Mouse (Mus musculus): ENCODE measurements around the gene Eef1akmt4.

DNA sequence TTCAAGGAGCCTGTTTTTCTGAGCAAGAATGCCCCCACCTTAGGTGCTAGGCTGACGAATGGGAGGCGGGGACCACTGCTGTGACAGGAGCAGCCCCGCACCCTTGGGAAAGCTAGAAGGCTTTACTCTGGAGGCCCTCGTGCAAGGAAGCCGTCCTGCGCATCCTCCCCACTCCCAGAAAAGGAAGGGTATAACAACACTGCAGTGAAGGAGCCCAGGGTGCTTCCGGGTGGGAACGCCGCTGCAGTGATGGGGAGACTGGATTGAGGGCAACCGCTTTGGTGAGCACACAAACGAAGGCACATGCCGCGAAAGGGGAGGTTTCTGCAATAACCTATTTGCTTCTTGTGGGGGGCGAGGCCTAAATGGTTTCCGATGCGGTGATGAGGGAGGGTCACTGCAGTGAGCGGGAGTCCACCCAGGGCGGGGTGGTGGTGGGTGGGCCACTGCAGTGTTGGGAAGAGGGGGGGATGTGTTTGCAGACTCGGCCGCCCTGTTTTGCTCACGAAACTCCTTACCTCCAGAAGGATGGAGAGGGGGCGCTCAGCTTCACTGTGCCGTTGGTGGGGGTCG, 21.9 kb upstream of the Eef1akmt4 start, which contains the start of gene Vwa5b2:
- no peak for TF ChIP-seq POLR2A (IDR thresholded peaks at IDR 0.05; ENCODE audit: control insufficient read depth, extremely low read depth, insufficient read depth, low read length, poor library complexity)
- TF ChIP-seq CTCF (IDR thresholded peaks at IDR 0.05; ENCODE audit: borderline replicate concordance, control insufficient read depth, extremely low read depth, insufficient read depth, low read length, poor library complexity), result no peak
